Mouse (Mus musculus): Measurements from ENCODE around the gene Gm26938. TPM values are rescaled to one million over a fixed set of nuclear protein-coding genes. Genes with fewer than 3 reads are reported as not detected.

The Gm26938 gene
- not detected in 2 replicates for polyA plus RNA-seq (2012; ENCODE audit: insufficient read depth, insufficient read length, missing spikeins)

DNA sequence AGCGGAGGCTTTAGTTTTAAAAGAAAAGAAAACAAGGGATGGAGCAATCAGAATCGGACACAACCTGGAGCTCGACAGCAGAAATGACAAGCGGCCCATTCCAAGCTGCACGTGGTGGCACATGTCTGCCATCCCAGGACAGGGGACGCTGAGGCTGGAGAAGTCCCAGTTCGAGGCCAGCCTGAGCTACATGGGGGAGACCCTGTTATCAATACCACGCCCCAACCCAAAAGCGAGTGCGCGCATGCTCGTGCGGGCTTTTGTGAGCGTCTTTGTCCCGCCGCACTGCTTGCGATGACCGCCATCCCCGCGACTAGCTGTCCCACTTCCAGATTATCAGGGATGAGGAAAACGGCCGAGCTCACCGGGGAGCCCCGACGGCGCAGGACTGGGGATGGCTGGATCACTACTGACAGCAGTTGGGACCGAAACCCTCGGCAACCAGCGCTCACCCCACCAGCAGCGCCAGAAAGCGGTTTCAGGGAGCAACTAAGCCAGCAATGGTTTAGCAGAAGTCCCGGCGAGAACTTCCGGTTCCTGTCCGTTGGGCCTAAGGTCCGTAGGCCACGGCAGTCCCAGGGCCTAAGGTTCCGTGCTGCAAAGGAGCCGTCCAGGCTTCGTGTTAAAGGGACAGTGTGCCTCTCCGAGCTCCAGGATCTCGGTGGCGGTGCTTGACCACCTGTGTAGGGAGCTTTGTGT lies at the start of gene Gm26938, which contains the start of gene Psmg3:
TSS of gene Gm26938 (minus strand) at position 51 of the 699 bp plus-strand sequence.
TSS of gene Psmg3 (minus strand) at position 529 of the 699 bp plus-strand sequence.
- H3K27ac ChIP-seq (ENCODE audit: insufficient read depth, low read depth, low read length), result peak within 1 kb of the TSS; percentile 40; the same call in 1 of the 2 replicates
- peak within 1 kb of the TSS; percentile 89 for H3K4me3 ChIP-seq (ENCODE audit: insufficient read depth, low read length)
- peaks cover 15% of the 10 kb centered on the region for H3K4me1 ChIP-seq (ENCODE audit: control insufficient read depth, insufficient read depth, low read length)
- TF ChIP-seq CTCF (IDR thresholded peaks at IDR 0.05; ENCODE audit: low read depth, low read length) (no peak), POLR2A (IDR thresholded peaks at IDR 0.05; ENCODE audit: borderline replicate concordance, low read depth, low read length) (no peak)

DNA sequence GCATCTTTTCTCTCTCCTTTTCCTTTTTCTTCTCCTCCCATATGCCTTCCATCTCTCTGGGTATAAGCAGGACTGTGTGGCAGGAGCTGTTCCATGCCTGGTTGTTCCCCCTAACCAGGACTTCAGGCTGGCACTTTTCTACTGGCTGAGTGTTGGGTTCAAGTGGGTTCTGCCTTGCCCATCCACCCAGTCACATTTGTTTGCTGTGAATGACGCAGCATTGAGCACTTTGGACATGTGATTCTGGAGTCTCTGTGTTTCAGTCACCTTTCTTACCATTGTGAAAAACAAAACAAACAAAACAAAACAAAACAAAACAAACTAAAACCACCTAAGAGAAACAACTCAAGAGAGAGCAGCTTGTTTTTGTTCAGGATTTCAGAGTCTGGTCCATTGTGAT lies 45.3 kb upstream of the Gm26938 start:
- H3K4me3 ChIP-seq (ENCODE audit: insufficient read depth, low read length), result no peak overlapping the region
- H3K4me1 ChIP-seq (ENCODE audit: control insufficient read depth, insufficient read depth, low read length), result no peaks in the 10 kb centered on the region
- TF ChIP-seq CTCF (IDR thresholded peaks at IDR 0.05; ENCODE audit: low read depth, low read length) (no peak), POLR2A (IDR thresholded peaks at IDR 0.05; ENCODE audit: borderline replicate concordance, low read depth, low read length) (no peak)
- H3K27ac ChIP-seq (ENCODE audit: insufficient read depth, low read depth, low read length), result no peak overlapping the region

DNA sequence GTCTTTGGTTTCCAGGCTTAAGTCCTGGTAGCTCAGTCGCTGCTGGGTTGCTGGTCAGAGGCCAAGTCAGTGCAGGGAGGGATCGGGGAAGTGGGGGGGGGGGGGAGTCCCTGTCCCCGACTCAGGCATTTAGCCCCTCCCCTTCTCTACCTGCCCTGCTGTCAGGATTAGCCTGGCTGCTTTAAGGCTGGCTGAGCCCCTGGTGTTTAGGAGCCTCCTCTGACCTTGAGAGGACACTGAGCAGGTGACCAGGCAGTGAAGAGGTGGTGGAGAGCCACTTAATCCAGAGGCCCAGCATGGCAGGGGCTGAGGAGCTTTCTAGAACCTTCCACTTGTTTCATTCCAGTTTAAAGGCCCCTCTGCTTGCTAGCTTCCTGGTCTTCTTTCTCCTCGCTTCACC lies 44.7 kb upstream of the Gm26938 start:
- H3K4me3 ChIP-seq (ENCODE audit: insufficient read depth, low read length), result no peak overlapping the region
- H3K4me1 ChIP-seq (ENCODE audit: control insufficient read depth, insufficient read depth, low read length), result no peaks in the 10 kb centered on the region
- TF ChIP-seq CTCF (IDR thresholded peaks at IDR 0.05; ENCODE audit: low read depth, low read length) (no peak), POLR2A (IDR thresholded peaks at IDR 0.05; ENCODE audit: borderline replicate concordance, low read depth, low read length) (no peak)
- no peak overlapping the region for H3K27ac ChIP-seq (ENCODE audit: insufficient read depth, low read depth, low read length)

GRCm38 (mm10) chr5:139862759-139863158 lies 36.6 kb upstream of the Gm26938 start:
- H3K4me1 ChIP-seq (ENCODE audit: control insufficient read depth, insufficient read depth, low read length), result no peaks in the 10 kb centered on the region
- no peak overlapping the region for H3K27ac ChIP-seq (ENCODE audit: insufficient read depth, low read depth, low read length)
- H3K4me3 ChIP-seq (ENCODE audit: insufficient read depth, low read length), result no peak overlapping the region
- TF ChIP-seq CTCF (IDR thresholded peaks at IDR 0.05; ENCODE audit: low read depth, low read length) (no peak), POLR2A (IDR thresholded peaks at IDR 0.05; ENCODE audit: borderline replicate concordance, low read depth, low read length) (no peak)

DNA sequence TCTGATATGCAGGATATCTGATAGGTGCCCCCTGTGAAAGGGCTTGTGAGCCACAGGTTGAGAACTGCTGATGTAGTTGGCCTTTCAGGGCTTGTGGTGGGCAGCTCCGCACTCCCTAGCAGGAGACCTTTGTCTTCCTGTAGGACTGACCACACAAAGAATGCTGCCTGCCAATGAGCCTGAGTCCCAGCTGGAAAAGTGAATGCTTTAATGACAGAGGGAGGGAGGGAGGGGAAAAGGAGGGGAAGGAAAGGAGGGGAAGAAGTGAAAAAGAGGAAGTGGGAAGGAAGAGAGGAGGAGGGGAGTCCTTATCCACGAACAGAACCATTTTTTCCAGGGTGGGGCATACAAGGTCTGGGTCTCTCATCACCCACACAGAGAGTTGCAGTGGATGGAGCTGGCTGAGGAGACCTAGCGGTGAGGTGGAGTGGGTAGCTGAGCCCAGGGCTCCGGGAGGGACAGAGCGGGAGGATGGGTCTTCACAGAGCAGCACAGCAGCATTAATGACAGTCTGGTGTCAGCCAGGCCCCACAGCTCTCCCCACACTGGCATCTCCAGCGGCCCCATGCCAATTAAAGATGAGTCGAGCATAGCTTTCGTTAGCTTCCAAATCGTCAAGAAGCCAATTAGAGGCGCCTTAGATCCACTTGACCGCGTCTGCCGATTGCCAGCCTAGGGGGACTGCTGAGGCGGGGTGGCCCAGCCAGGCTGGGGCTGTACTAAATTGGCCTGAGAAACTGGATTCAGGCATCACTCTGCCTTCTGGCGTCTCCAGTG lies 34.3 kb upstream of the Gm26938 start:
- no peaks in the 10 kb centered on the region for H3K4me1 ChIP-seq (ENCODE audit: control insufficient read depth, insufficient read depth, low read length)
- TF ChIP-seq POLR2A (IDR thresholded peaks at IDR 0.05; ENCODE audit: borderline replicate concordance, low read depth, low read length), result no peak
- no peak for TF ChIP-seq CTCF (IDR thresholded peaks at IDR 0.05; ENCODE audit: low read depth, low read length)
- H3K27ac ChIP-seq (ENCODE audit: insufficient read depth, low read depth, low read length), result no peak overlapping the region
- no peak overlapping the region for H3K4me3 ChIP-seq (ENCODE audit: insufficient read depth, low read length)

- no peak overlapping the region for H3K27ac ChIP-seq (ENCODE audit: insufficient read depth, low read depth, low read length)
- TF ChIP-seq POLR2A (IDR thresholded peaks at IDR 0.05; ENCODE audit: borderline replicate concordance, low read depth, low read length), result no peak
- TF ChIP-seq CTCF (IDR thresholded peaks at IDR 0.05; ENCODE audit: low read depth, low read length), result no peak
- H3K4me3 ChIP-seq (ENCODE audit: insufficient read depth, low read length), result no peak overlapping the region
- H3K4me1 ChIP-seq (ENCODE audit: control insufficient read depth, insufficient read depth, low read length), result peaks cover 5% of the 10 kb centered on the region
Observed at GRCm38 (mm10) chr5:139849626-139850320, 23.6 kb upstream of the Gm26938 start.

DNA sequence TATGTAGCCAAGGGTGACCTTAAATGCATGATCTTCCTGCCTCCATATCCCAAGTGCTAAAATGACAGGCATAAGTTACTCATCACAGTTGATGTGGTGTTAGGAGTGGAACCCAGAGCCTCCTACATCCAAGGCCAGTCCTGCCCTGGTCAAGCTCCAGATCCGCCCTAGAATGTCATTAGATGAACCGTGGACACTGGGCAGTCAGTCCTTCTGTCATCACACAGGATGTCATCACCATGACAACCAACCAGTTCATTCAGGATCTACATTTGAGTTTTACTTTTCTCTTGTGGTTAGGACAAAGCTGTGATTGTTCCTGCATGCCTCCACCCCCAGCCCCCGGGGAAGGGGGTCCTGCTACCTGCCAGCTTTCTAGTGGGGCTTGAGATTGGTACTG lies 12.9 kb upstream of the Gm26938 start:
- no peaks in the 10 kb centered on the region for H3K4me1 ChIP-seq (ENCODE audit: control insufficient read depth, insufficient read depth, low read length)
- TF ChIP-seq POLR2A (IDR thresholded peaks at IDR 0.05; ENCODE audit: borderline replicate concordance, low read depth, low read length) (no peak), CTCF (IDR thresholded peaks at IDR 0.05; ENCODE audit: low read depth, low read length) (no peak)

DNA sequence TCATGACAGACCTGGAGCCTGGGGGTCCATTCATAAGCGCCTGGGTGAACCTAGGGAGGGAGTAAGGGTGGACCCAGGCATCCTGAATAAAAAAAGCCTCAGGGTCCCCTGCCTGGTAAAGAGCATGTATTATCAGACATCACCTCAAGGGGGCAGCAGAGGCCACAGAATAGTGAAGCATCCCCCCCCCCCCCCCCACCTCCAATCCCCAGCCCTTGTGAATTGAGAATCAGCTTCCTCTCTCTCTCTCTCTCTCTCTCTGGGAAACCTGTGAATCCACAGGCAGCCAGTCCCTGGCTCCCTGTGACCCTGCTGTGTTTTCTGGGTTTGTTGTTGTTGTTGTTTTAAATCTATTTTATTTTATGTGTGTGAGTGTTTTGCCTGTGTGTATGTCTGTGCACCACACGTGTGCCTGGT lies 12.3 kb upstream of the Gm26938 start:
- Histone ChIP-seq H3K27ac (ENCODE audit: insufficient read depth, low read depth, low read length) (no peak overlapping the region), H3K4me1 (ENCODE audit: control insufficient read depth, insufficient read depth, low read length) (no peaks in the 10 kb centered on the region), H3K4me3 (ENCODE audit: insufficient read depth, low read length) (no peak overlapping the region)
- TF ChIP-seq POLR2A (IDR thresholded peaks at IDR 0.05; ENCODE audit: borderline replicate concordance, low read depth, low read length) (no peak), CTCF (IDR thresholded peaks at IDR 0.05; ENCODE audit: low read depth, low read length) (peak; percentile 53; the same call in 1 of the 2 replicates)

More for the DNA sequence above, 12.9 kb upstream of the Gm26938 start:
- Histone ChIP-seq H3K4me3 (ENCODE audit: insufficient read depth, low read length) (no peak overlapping the region), H3K27ac (ENCODE audit: insufficient read depth, low read depth, low read length) (no peak overlapping the region)

DNA sequence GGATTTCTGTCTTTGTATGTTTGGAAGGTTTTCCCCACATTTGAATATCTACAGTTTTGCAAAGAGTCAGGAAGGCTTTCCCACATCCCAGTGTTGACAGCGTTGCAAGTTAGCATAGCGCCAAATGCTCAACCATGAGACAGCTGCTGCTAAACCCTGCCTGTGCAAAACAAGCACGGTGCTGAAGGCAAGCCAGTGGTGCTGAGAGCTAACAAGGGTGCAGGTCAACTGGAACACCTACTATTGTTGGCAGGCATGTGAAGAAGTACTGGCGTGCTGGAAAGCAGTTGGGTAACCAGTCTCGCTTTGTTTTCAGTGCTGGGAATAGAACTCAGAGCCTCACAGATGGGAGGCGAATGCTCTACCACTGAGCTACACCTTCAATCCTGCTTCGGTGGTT lies 9.5 kb upstream of the Gm26938 start:
- no peak overlapping the region for H3K27ac ChIP-seq (ENCODE audit: insufficient read depth, low read depth, low read length)
- peaks cover 7% of the 10 kb centered on the region for H3K4me1 ChIP-seq (ENCODE audit: control insufficient read depth, insufficient read depth, low read length)
- H3K4me3 ChIP-seq (ENCODE audit: insufficient read depth, low read length), result no peak overlapping the region
- TF ChIP-seq POLR2A (IDR thresholded peaks at IDR 0.05; ENCODE audit: borderline replicate concordance, low read depth, low read length) (no peak), CTCF (IDR thresholded peaks at IDR 0.05; ENCODE audit: low read depth, low read length) (no peak)

Measured in bone marrow macrophage, adult 2 months (primary cell).